Mouse (Mus musculus): ENCODE data around the gene Myh14.

- no peak for TF ChIP-seq CTCF (IDR thresholded peaks at IDR 0.05; ENCODE audit: borderline replicate concordance, control insufficient read depth, extremely low read depth, insufficient read depth, low read length, poor library complexity)
- TF ChIP-seq POLR2A (IDR thresholded peaks at IDR 0.05; ENCODE audit: control insufficient read depth, extremely low read depth, insufficient read depth, low read length, poor library complexity), result no peak
Measured at GRCm38 (mm10) chr7:44581637-44582036, 89.0 kb downstream of the Myh14 start.

All from thymus, adult 2 months (tissue).